Mouse (Mus musculus) testis, adult 2 months (tissue): ENCODE measurements at regions not wholly inside any gene's neighbourhood (a gene's known extent, or its start where the extent isn't known, plus 50 kb on each side); places are given as distances from the start of the nearest gene placed in this dataset.

ENCODE experiments used
- CTCF ChIP-seq: fragments of 200-500 bp; IDR thresholded peaks from 2 replicates; pipeline ENCODE4 v1.5.1; 2012; ENCODE audit warnings: low read depth, mild to moderate bottlenecking, inconsistent platforms, low read length, moderate library complexity; ENCODE audit not compliant: control insufficient read depth, insufficient read depth, insufficient replicate concordance
- POLR2A ChIP-seq: fragments of 200-500 bp; IDR thresholded peaks from 2 replicates; pipeline ENCODE4 v1.6.1; 2012; ENCODE audit warnings: low read depth, mild to moderate bottlenecking, inconsistent platforms, low read length, moderate library complexity; ENCODE audit not compliant: control insufficient read depth

DNA sequence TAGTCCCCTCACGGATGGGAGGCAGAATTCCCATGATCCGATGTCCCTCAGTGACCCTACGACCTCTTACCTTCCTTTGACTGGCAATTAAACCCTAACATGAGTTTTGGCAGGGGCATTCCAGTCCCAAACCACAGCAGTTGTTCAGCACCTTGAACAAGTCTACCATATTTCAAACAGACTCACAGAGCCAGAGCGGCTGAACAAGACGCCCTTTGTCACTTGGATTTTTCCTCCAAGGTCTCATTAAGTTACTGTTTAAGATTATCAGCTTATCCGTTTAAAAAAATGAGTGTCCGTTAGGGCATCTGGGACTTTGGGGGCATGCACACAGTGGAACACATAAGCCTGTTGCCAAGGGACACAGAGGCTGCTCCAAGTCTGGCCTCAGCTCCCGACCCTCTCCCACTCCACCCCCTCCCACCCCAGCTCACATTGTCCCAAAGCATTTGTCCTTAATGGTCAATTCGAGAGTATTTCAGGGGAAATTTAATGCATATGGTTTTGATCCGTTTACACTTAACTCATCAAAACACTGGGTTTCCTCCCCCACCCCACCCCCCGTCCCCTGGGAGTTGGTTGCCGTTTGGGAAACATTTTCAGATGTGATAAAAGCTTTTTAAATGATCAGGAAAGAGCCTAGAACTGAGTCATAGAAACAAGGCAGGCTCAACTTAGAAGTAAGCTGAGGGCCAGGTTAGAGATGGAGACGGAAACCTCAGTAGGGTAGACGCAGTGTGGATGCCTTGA lies 87.4 kb upstream of the Habp2 start:
- TF ChIP-seq CTCF (no peak), POLR2A (no peak)
